Comparison of ENCODE assay signal across 24 mouse cellular contexts in the genomic region with DNA sequence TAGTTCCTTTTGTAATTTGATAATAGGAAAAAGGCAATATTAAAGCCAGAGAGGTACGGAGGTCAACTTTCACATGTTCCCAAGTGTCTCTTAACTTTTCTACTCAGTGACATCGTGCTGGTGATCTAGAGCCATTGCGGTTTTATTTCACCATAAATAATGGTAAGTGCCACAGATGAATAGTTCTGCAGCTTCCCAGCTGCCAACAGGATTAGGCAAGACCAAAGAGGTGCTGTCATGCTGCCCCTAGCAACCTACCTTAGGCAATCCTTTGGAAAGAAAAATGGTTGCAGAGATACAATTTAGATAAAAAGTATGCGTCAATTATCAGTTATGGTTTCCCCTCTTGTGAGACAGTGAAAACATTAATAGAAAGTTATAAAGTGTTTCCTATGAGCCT. TPM values are rescaled to one million over a fixed set of nuclear protein-coding genes. Genes with fewer than 3 reads are reported as not detected.
DNase-seq lines count a peak whose midpoint lies in the region; ATAC-seq and TF ChIP-seq lines count a peak whose summit lies in the region.
"Had no signal": no experiment of that assay in that cellular context is flagged by ENCODE, and none has a peak within 500 bp of the region (broad histone marks: within the 10 kb centered on the region; RNA-seq: fewer than 3 reads in every experiment).

No protein-coding gene starts in this region.

- no peak overlapping the region for H3K27ac ChIP-seq in left cerebral cortex, adult 2 months
- H3K27ac ChIP-seq in midbrain, embryonic 11.5 days (ENCODE audit: low read depth, low read length): no peak overlapping the region
- H3K27ac ChIP-seq: embryonic facial prominence, embryonic 15.5 days; forebrain, embryonic 10.5 days; hindbrain, embryonic 15.5 days had no signal

- no peak overlapping the region for H3K4me3 ChIP-seq in left cerebral cortex, adult 2 months
- no peak overlapping the region for H3K4me3 ChIP-seq in midbrain, embryonic 11.5 days (ENCODE audit: low read depth, low read length)
- H3K4me3 ChIP-seq: embryonic facial prominence, embryonic 15.5 days; erythroblast, embryonic 14.5 days; forebrain, embryonic 10.5 days; heart, embryonic 12.5 days; hindbrain, embryonic 15.5 days had no signal

- DNase-seq in heart, adult 11 months: peak; percentile 81
- DNase-seq in heart, postnatal 25 days (ENCODE audit: low spot score): no peak
- DNase-seq in NIH3T3 (ENCODE audit: low read depth): peak; percentile 30
- DNase-seq in adrenal gland, postnatal 14 days: peak; percentile 66
- no peak for DNase-seq in left cerebral cortex, adult 2 months (ENCODE audit: extremely low spot score in 1 of 2, low spot score in 2 of 2)
- no peak for DNase-seq in midbrain, embryonic 11.5 days (ENCODE audit: low spot score, missing footprints)
- DNase-seq in embryo, embryonic 10 days (ENCODE audit: low spot score): no peak
- DNase-seq: cerebellum, adult 2 months; cerebellum, postnatal 10 days; embryo, embryonic 11 days; gastrocnemius, postnatal 10 days; heart, postnatal 36 days; kidney, adult 8-10 months had no signal

- H3K36me3 ChIP-seq in midbrain, embryonic 11.5 days (ENCODE audit: control insufficient read depth, insufficient read depth, low read length): no peaks in the 10 kb centered on the region
- H3K36me3 ChIP-seq: embryonic facial prominence, embryonic 15.5 days; forebrain, embryonic 10.5 days; heart, embryonic 12.5 days; hindbrain, embryonic 15.5 days had no signal

- no peak for ATAC-seq in midbrain, embryonic 11.5 days (ENCODE audit: low FRiP score)
- ATAC-seq: forebrain, embryonic 14.5 days; intestine, postnatal 0 days had no signal

- H3K4me2 ChIP-seq in midbrain, embryonic 11.5 days: no peak overlapping the region
- H3K4me2 ChIP-seq: embryonic facial prominence, embryonic 15.5 days; heart, embryonic 12.5 days; hindbrain, embryonic 15.5 days had no signal

- H3K9me3 ChIP-seq in midbrain, embryonic 11.5 days (ENCODE audit: control insufficient read depth, low read length): no peaks in the 10 kb centered on the region
- H3K9me3 ChIP-seq: embryonic facial prominence, embryonic 15.5 days; forebrain, embryonic 10.5 days; heart, embryonic 12.5 days; hindbrain, embryonic 15.5 days had no signal

- no peaks in the 10 kb centered on the region for H3K4me1 ChIP-seq in midbrain, embryonic 11.5 days (ENCODE audit: control insufficient read depth, insufficient read depth, low read length)
- H3K4me1 ChIP-seq: embryonic facial prominence, embryonic 15.5 days; forebrain, embryonic 10.5 days; hindbrain, embryonic 15.5 days had no signal

- TF ChIP-seq CTCF in left cerebral cortex, adult 2 months (IDR thresholded peaks at IDR 0.05): no peak

- H3K27me3 ChIP-seq in midbrain, embryonic 11.5 days (ENCODE audit: control insufficient read depth, insufficient read depth, low read length): no peaks in the 10 kb centered on the region
- H3K27me3 ChIP-seq: embryonic facial prominence, embryonic 15.5 days; heart, embryonic 12.5 days; hindbrain, embryonic 15.5 days had no signal

- whole genome bisulfite sequencing in midbrain, embryonic 11.5 days: 85% methylated on average over 4 of the region's 4 CpGs

- H3K9ac ChIP-seq in midbrain, embryonic 11.5 days (ENCODE audit: low read length): no peak overlapping the region
- H3K9ac ChIP-seq: embryonic facial prominence, embryonic 15.5 days; heart, embryonic 12.5 days; hindbrain, embryonic 15.5 days had no signal

- intact Hi-C loops in heart, postnatal 25 days (cut with DNase I): no loop called here
- intact Hi-C loops in left cerebral cortex, adult 2 months (cut with DNase I): no loop called here

RNA-seq across cellular contexts. Expression of gene Il1r2, which starts 54.6 kb away (rescaled TPM):
- not detected for total RNA-seq in heart, postnatal 25 days (2021)
- 0.56 TPM in 2 replicates for total RNA-seq in adrenal gland, postnatal 14 days (2021)
- total RNA-seq in left cerebral cortex, adult 2 months (2021): not detected
- polyA plus RNA-seq in midbrain, embryonic 11.5 days (2014; fragmentation: Nextera tagmentation; extraction: Ambion mirVana): 0.15 and 0.27 TPM in 2 replicates
- total RNA-seq: gastrocnemius, postnatal 4 days; heart, adult 8-10 months; heart, postnatal 36 days; MEL had no signal
- polyA plus RNA-seq: erythroblast, embryonic 14.5 days; hindbrain, embryonic 11.5 days had no signal

Comparison
In these comparisons a context has a peak if more than half of its experiments do, and no peak if none do; other contexts are left out.
1. DNase-seq: peak in heart, adult 11 months (single experiment), NIH3T3 (single experiment) and adrenal gland, postnatal 14 days (single experiment); none in heart, postnatal 25 days (single experiment), left cerebral cortex, adult 2 months (0 of 2), midbrain, embryonic 11.5 days (single experiment) and embryo, embryonic 10 days (single experiment).